8 mouse cellular contexts compared by ENCODE assay signal in the genomic region with DNA sequence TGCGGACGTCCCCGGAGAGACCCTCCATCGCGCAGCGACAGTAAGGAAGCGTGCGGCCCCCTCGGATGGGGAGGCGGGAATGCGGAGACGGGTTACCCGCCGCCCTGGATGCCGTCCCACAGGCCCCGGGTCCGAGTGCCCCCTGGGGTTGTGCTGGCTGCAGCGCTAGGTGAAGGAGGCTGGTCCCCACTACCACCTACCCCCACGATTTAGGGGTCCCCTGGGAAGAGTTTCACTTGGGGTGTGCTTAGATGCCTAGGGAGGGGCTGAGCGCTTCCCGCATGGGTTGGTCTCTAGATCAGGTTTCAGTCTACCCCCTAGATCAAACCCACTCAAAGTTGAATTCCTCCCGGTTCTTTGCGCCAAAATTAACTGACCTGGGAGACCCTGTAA. TPM values are rescaled to one million over a fixed set of nuclear protein-coding genes. Genes with fewer than 3 reads are reported as not detected.
A peak's percentile ranks its signal among the peaks of the same experiment; 100 is the strongest.
DNase-seq lines count a peak whose midpoint lies in the region; ATAC-seq lines count a peak whose summit lies in the region.

No protein-coding gene starts in this region.

- peaks cover 16% of the 10 kb centered on the region for H3K36me3 ChIP-seq in kidney, embryonic 16.5 days (ENCODE audit: insufficient read depth, low read length)
- no peaks in the 10 kb centered on the region for H3K36me3 ChIP-seq in hindbrain, embryonic 15.5 days
- H3K36me3 ChIP-seq in midbrain, embryonic 16.5 days (ENCODE audit: control insufficient read depth, insufficient read depth, low read length): no peaks in the 10 kb centered on the region

- H3K27ac ChIP-seq in kidney, embryonic 16.5 days (ENCODE audit: low read length): peak overlapping the region; percentile 81
- peak overlapping the region; percentile 86 for H3K27ac ChIP-seq in hindbrain, embryonic 15.5 days (replicated peaks)
- peak overlapping the region; percentile 54 for H3K27ac ChIP-seq in midbrain, embryonic 16.5 days (ENCODE audit: low read length)

- WGBS in kidney, embryonic 16.5 days: 0% methylated on average over 23 of the region's 23 CpGs
- WGBS in hindbrain, embryonic 15.5 days: 0% methylated on average over 23 of the region's 23 CpGs
- WGBS in midbrain, embryonic 16.5 days: under 1% methylated on average over 23 of the region's 23 CpGs

- peaks cover 8% of the 10 kb centered on the region for H3K4me1 ChIP-seq in kidney, embryonic 16.5 days (ENCODE audit: insufficient read depth, low read length)
- H3K4me1 ChIP-seq in hindbrain, embryonic 15.5 days (replicated peaks): peaks cover 20% of the 10 kb centered on the region
- H3K4me1 ChIP-seq in midbrain, embryonic 16.5 days (ENCODE audit: control insufficient read depth, insufficient read depth, low read length): peaks cover 10% of the 10 kb centered on the region

- peak overlapping the region; percentile 95 for H3K4me2 ChIP-seq in kidney, embryonic 16.5 days (replicated peaks; ENCODE audit: low read depth, low read length)
- peak overlapping the region; percentile 98 for H3K4me2 ChIP-seq in hindbrain, embryonic 15.5 days
- peak overlapping the region; percentile 88 for H3K4me2 ChIP-seq in midbrain, embryonic 16.5 days (ENCODE audit: low read length)

- peak overlapping the region; percentile 85 for H3K4me3 ChIP-seq in kidney, embryonic 16.5 days (ENCODE audit: low read length)
- peak overlapping the region; percentile 94 for H3K4me3 ChIP-seq in hindbrain, embryonic 15.5 days
- H3K4me3 ChIP-seq in midbrain, embryonic 16.5 days (ENCODE audit: low read depth, low read length): peak overlapping the region; percentile 79

- H3K9me3 ChIP-seq in kidney, embryonic 16.5 days (ENCODE audit: low read length): no peaks in the 10 kb centered on the region
- no peaks in the 10 kb centered on the region for H3K9me3 ChIP-seq in hindbrain, embryonic 15.5 days
- H3K9me3 ChIP-seq in midbrain, embryonic 16.5 days (replicated peaks; ENCODE audit: control insufficient read depth, low read length, poor library complexity, severe bottlenecking): no peaks in the 10 kb centered on the region

- DNase-seq in kidney, postnatal 36 days: no peak
- peak; percentile 13 for DNase-seq in c-Kit-negative CD71-positive TER-119-positive erythroid progenitor cells, embryonic 14.5 days (ENCODE audit: low read depth, low spot score)
- no peak for DNase-seq in cerebellum, adult 18-20 months
- DNase-seq in thymus, postnatal 0 days (ENCODE audit: low spot score): no peak
- DNase-seq in cerebellum, postnatal 4 days (ENCODE audit: low spot score in 2 of 2): no peak

- H3K27me3 ChIP-seq in kidney, embryonic 16.5 days (ENCODE audit: insufficient read depth, low read length): no peaks in the 10 kb centered on the region
- H3K27me3 ChIP-seq in hindbrain, embryonic 15.5 days: no peaks in the 10 kb centered on the region
- no peaks in the 10 kb centered on the region for H3K27me3 ChIP-seq in midbrain, embryonic 16.5 days (ENCODE audit: control insufficient read depth, insufficient read depth, low read depth, low read length)

- peak overlapping the region; percentile 87 for H3K9ac ChIP-seq in kidney, embryonic 16.5 days (replicated peaks; ENCODE audit: low read length)
- peak overlapping the region; percentile 70 for H3K9ac ChIP-seq in hindbrain, embryonic 15.5 days
- H3K9ac ChIP-seq in midbrain, embryonic 16.5 days (ENCODE audit: low read depth, low read length): peak overlapping the region; percentile 87

- peak; percentile 64 for ATAC-seq in kidney, embryonic 16.5 days (ENCODE audit: low FRiP score, low TSS enrichment)
- ATAC-seq in hindbrain, embryonic 15.5 days (ENCODE audit: low FRiP score, low read depth): no peak; the same call in 1 of the 2 replicates
- no peak; the same call in 1 of the 2 replicates for ATAC-seq in midbrain, embryonic 16.5 days

RNA-seq across cellular contexts. Expression of a gene that starts 0.4 kb away (rescaled TPM):
- 23.2 and 28.5 TPM in 2 replicates for polyA plus RNA-seq in kidney, embryonic 16.5 days (2015; fragmentation: Nextera tagmentation; extraction: Ambion mirVana)
- polyA plus RNA-seq in hindbrain, embryonic 15.5 days (2015; fragmentation: Nextera tagmentation; extraction: Ambion mirVana): 6.7 and 9.3 TPM in 2 replicates
- polyA plus RNA-seq in midbrain, embryonic 16.5 days (2015; fragmentation: Nextera tagmentation; extraction: Ambion mirVana): 4.3 and 4.8 TPM in 2 replicates
- polyA plus RNA-seq in thymus, postnatal 0 days (2015; fragmentation: Nextera tagmentation; extraction: Ambion mirVana): 7.0 and 8.7 TPM in 2 replicates
